Mouse (Mus musculus): ENCODE measurements around the gene Gabarapl1. TPM values are rescaled to one million over a fixed set of nuclear protein-coding genes. Genes with fewer than 3 reads are reported as not detected.

Gene Gabarapl1
- polyA plus RNA-seq, 1 experiment = 53.6 TPM

- Histone ChIP-seq H3K4me2 (ENCODE audit: low read depth) (no peak overlapping the region), H3K4me3 (no peak overlapping the region), H3K36me3 (ENCODE audit: control insufficient read depth, insufficient read depth) (no peaks in the 10 kb centered on the region), H3K27me3 (ENCODE audit: control insufficient read depth, insufficient read depth, insufficient read length) (no peaks in the 10 kb centered on the region), H3K79me2 (ENCODE audit: control insufficient read depth, insufficient read depth) (no peaks in the 10 kb centered on the region), H3ac (ENCODE audit: control insufficient read depth, insufficient read length) (no peak overlapping the region)
- TF ChIP-seq CEBPB (IDR thresholded peaks at IDR 0.05; ENCODE audit: insufficient read depth, poor library complexity, severe bottlenecking) = no peak
- no peak for TF ChIP-seq MAX (IDR thresholded peaks at IDR 0.05; ENCODE audit: low read depth)
- TF ChIP-seq TCF12 (IDR thresholded peaks at IDR 0.05; ENCODE audit: insufficient read depth, poor library complexity, severe bottlenecking) = no peak
- no peak for TF ChIP-seq TCF3 (IDR thresholded peaks at IDR 0.05; ENCODE audit: insufficient read length, low read depth)
- no peak for TF ChIP-seq MYOD1 (IDR thresholded peaks at IDR 0.05; ENCODE audit: control insufficient read depth in 1 of 3, insufficient read length in 2 of 3, low read depth in 2 of 3)
- no peak for TF ChIP-seq POLR2AphosphoS2 (IDR thresholded peaks at IDR 0.05; ENCODE audit: insufficient read length, low read depth)
- TF ChIP-seq MYOG (IDR thresholded peaks at IDR 0.05; ENCODE audit: control insufficient read depth in 1 of 3, insufficient read depth in 1 of 3, insufficient read length in 2 of 3, low read depth in 2 of 3) = no peak
- TF ChIP-seq E2F4 (IDR thresholded peaks at IDR 0.05; ENCODE audit: insufficient read depth) = no peak
- no peak for TF ChIP-seq USF1 (IDR thresholded peaks at IDR 0.05; ENCODE audit: low read depth)
- no peak for TF ChIP-seq SRF (IDR thresholded peaks at IDR 0.05; ENCODE audit: control insufficient read depth, insufficient read length, low read depth)
These were observed 29.5 kb upstream of the Gabarapl1 start for GRCm38 (mm10) chr6:129503471-129503870.

GRCm38 (mm10) chr6:129507024-129507423 lies 25.9 kb upstream of the Gabarapl1 start, which contains the start of gene Olr1:
Olr1 (minus strand) TSS chr6:129507165.
- no peaks in the 10 kb centered on the region for H3K27me3 ChIP-seq (ENCODE audit: control insufficient read depth, insufficient read depth, insufficient read length)
- TF ChIP-seq E2F4 (IDR thresholded peaks at IDR 0.05; ENCODE audit: insufficient read depth) = peak; percentile 16
- 0 out of 2 replicates have a peak, but pooled peaks have one; percentile 47 for TF ChIP-seq CEBPB (IDR thresholded peaks at IDR 0.05; ENCODE audit: insufficient read depth, poor library complexity, severe bottlenecking)
- no peak for TF ChIP-seq USF1 (IDR thresholded peaks at IDR 0.05; ENCODE audit: low read depth)

GRCm38 (mm10) chr6:129510120-129510911 lies 22.6 kb upstream of the Gabarapl1 start:
- Histone ChIP-seq H3K27me3 (ENCODE audit: control insufficient read depth, insufficient read depth, insufficient read length) (no peaks in the 10 kb centered on the region), H3K4me3 (no peak overlapping the region), H3K4me2 (ENCODE audit: low read depth) (no peak overlapping the region), H3K36me3 (ENCODE audit: control insufficient read depth, insufficient read depth) (no peaks in the 10 kb centered on the region), H3ac (ENCODE audit: control insufficient read depth, insufficient read length) (no peak overlapping the region), H3K79me2 (ENCODE audit: control insufficient read depth, insufficient read depth) (no peaks in the 10 kb centered on the region)
- TF ChIP-seq POLR2A (IDR thresholded peaks at IDR 0.05; ENCODE audit: insufficient read length, low read depth) (no peak), E2F4 (IDR thresholded peaks at IDR 0.05; ENCODE audit: insufficient read depth) (no peak), USF1 (IDR thresholded peaks at IDR 0.05; ENCODE audit: low read depth) (no peak), MAX (IDR thresholded peaks at IDR 0.05; ENCODE audit: low read depth) (no peak)

More at GRCm38 (mm10) chr6:129507024-129507423, 25.9 kb upstream of the Gabarapl1 start, which contains the start of gene Olr1:
- Histone ChIP-seq H3K79me2 (ENCODE audit: control insufficient read depth, insufficient read depth) (no peaks in the 10 kb centered on the region), H3K36me3 (ENCODE audit: control insufficient read depth, insufficient read depth) (no peaks in the 10 kb centered on the region), H3ac (ENCODE audit: control insufficient read depth, insufficient read length) (no peak within 1 kb of the TSS), H3K4me3 (no peak within 1 kb of the TSS), H3K4me2 (ENCODE audit: low read depth) (peak within 1 kb of the TSS; percentile 62)

- Histone ChIP-seq H3K4me2 (ENCODE audit: low read depth) (peak within 1 kb of the TSS; percentile 83), H3K27me3 (ENCODE audit: control insufficient read depth, insufficient read depth, insufficient read length) (no peaks in the 10 kb centered on the region), H3K79me2 (ENCODE audit: control insufficient read depth, insufficient read depth) (no peaks in the 10 kb centered on the region), H3ac (ENCODE audit: control insufficient read depth, insufficient read length) (no peak within 1 kb of the TSS), H3K4me3 (no peak within 1 kb of the TSS), H3K36me3 (ENCODE audit: control insufficient read depth, insufficient read depth) (no peaks in the 10 kb centered on the region)
- TF ChIP-seq USF1 (IDR thresholded peaks at IDR 0.05; ENCODE audit: low read depth) = no peak
- TF ChIP-seq SRF (IDR thresholded peaks at IDR 0.05; ENCODE audit: control insufficient read depth, insufficient read length, low read depth) = no peak
- TF ChIP-seq E2F4 (IDR thresholded peaks at IDR 0.05; ENCODE audit: insufficient read depth) = no peak
- no peak for TF ChIP-seq REST (IDR thresholded peaks at IDR 0.05; ENCODE audit: insufficient read depth, insufficient read length)
- TF ChIP-seq MAX (IDR thresholded peaks at IDR 0.05; ENCODE audit: low read depth) = no peak
- no peak for TF ChIP-seq POLR2AphosphoS2 (IDR thresholded peaks at IDR 0.05; ENCODE audit: insufficient read length, low read depth)
- TF ChIP-seq CEBPB (IDR thresholded peaks at IDR 0.05; ENCODE audit: insufficient read depth, poor library complexity, severe bottlenecking) = no peak
- TF ChIP-seq MYOG (IDR thresholded peaks at IDR 0.05; ENCODE audit: control insufficient read depth in 1 of 3, insufficient read depth in 1 of 3, insufficient read length in 2 of 3, low read depth in 2 of 3) = no peak
- no peak for TF ChIP-seq TCF12 (IDR thresholded peaks at IDR 0.05; ENCODE audit: insufficient read depth, poor library complexity, severe bottlenecking)
These were observed 20.6 kb upstream of the Gabarapl1 start, which contains the start of gene Tmem52b for GRCm38 (mm10) chr6:129512367-129512766. Tmem52b (plus strand) TSS chr6:129512555.

- no peak overlapping the region for H3K4me3 ChIP-seq
- H3K27me3 ChIP-seq (ENCODE audit: control insufficient read depth, insufficient read depth, insufficient read length) = no peaks in the 10 kb centered on the region
- peak overlapping the region; percentile 83 for H3K4me2 ChIP-seq (ENCODE audit: low read depth)
- TF ChIP-seq MAX (IDR thresholded peaks at IDR 0.05; ENCODE audit: low read depth) = no peak
- peak in 1 of 3 experiments; percentile 5 for TF ChIP-seq MYOD1 (IDR thresholded peaks at IDR 0.05; ENCODE audit: control insufficient read depth in 1 of 3, insufficient read length in 2 of 3, low read depth in 2 of 3)
- H3K36me3 ChIP-seq (ENCODE audit: control insufficient read depth, insufficient read depth) = no peaks in the 10 kb centered on the region
- H3ac ChIP-seq (ENCODE audit: control insufficient read depth, insufficient read length) = no peak overlapping the region
- H3K79me2 ChIP-seq (ENCODE audit: control insufficient read depth, insufficient read depth) = no peaks in the 10 kb centered on the region
These were observed 20.1 kb upstream of the Gabarapl1 start for GRCm38 (mm10) chr6:129512868-129513267.

Measured in myocyte (in vitro differentiated cells).